Mouse (Mus musculus) myocyte (in vitro differentiated cells): ENCODE data around the gene Mrps16. TPM values are rescaled to one million over a fixed set of nuclear protein-coding genes. Genes with fewer than 3 reads are reported as not detected.

Experiments used
- H3K27me3 ChIP-seq: one replicate; pipeline ENCODE4 v1.6.1; 2011; ENCODE audit not compliant: control insufficient read depth, insufficient read depth, insufficient read length
- H3K36me3 ChIP-seq: one replicate; pipeline ENCODE4 v1.6.1; 2011; ENCODE audit not compliant: control insufficient read depth, insufficient read depth
- H3K4me2 ChIP-seq: one replicate; pipeline ENCODE4 v1.6.1; 2011; ENCODE audit warnings: low read depth, control low read depth
- H3K4me3 ChIP-seq: one replicate; pipeline ENCODE4 v1.5.1; 2011; ENCODE audit warnings: mild to moderate bottlenecking, control low read depth, moderate library complexity
- H3K79me2 ChIP-seq: one replicate; pipeline ENCODE4 v1.6.1; 2011; ENCODE audit not compliant: control insufficient read depth, insufficient read depth
- H3ac ChIP-seq: one replicate; pipeline ENCODE4 v1.6.1; 2011; ENCODE audit not compliant: control insufficient read depth, insufficient read length
- CEBPB ChIP-seq: IDR thresholded peaks from 2 replicates; pipeline ENCODE4 v1.6.1; 2011; ENCODE audit warnings: mild to moderate bottlenecking, moderate library complexity; ENCODE audit not compliant: poor library complexity, insufficient read depth, severe bottlenecking
- E2F4 ChIP-seq: IDR thresholded peaks from one replicate; pipeline ENCODE4 v1.6.1; 2011; ENCODE audit warnings: mild to moderate bottlenecking, control low read depth, moderate library complexity; ENCODE audit not compliant: insufficient read depth
- MAX ChIP-seq: IDR thresholded peaks from one replicate; pipeline ENCODE4 v1.6.1; 2011; ENCODE audit warnings: low read depth, mild to moderate bottlenecking, control low read depth
- MYOD1 ChIP-seq, 3 experiments: IDR thresholded peaks; one replicate each; pipeline ENCODE4 v1.6.1; 2011; ENCODE audit warnings: control low read depth in 2 of 3, low read depth in 2 of 3, mild to moderate bottlenecking in 2 of 3, moderate library complexity in 1 of 3; ENCODE audit not compliant: insufficient read length in 2 of 3, control insufficient read depth in 1 of 3
- MYOG ChIP-seq, 3 experiments: IDR thresholded peaks; one replicate each; pipeline ENCODE4 v1.6.1; 2011; ENCODE audit warnings: control low read depth in 2 of 3, low read depth in 2 of 3, mild to moderate bottlenecking in 2 of 3; ENCODE audit not compliant: insufficient read length in 2 of 3, control insufficient read depth in 1 of 3, insufficient read depth in 1 of 3
- POLR2A ChIP-seq: IDR thresholded peaks from one replicate; pipeline ENCODE4 v1.6.1; 2011; ENCODE audit warnings: low read depth, mild to moderate bottlenecking, control low read depth, moderate library complexity; ENCODE audit not compliant: insufficient read length
- POLR2AphosphoS2 ChIP-seq: IDR thresholded peaks from one replicate; pipeline ENCODE4 v1.6.1; 2011; ENCODE audit warnings: low read depth, control low read depth; ENCODE audit not compliant: insufficient read length
- REST ChIP-seq: IDR thresholded peaks from one replicate; pipeline ENCODE4 v1.6.1; 2011; ENCODE audit warnings: mild to moderate bottlenecking, control low read depth, moderate library complexity; ENCODE audit not compliant: insufficient read depth, insufficient read length
- SRF ChIP-seq: IDR thresholded peaks from one replicate; pipeline ENCODE4 v1.6.1; 2011; ENCODE audit warnings: low read depth; ENCODE audit not compliant: control insufficient read depth, insufficient read length
- TCF12 ChIP-seq: IDR thresholded peaks from one replicate; pipeline ENCODE4 v1.6.1; 2011; ENCODE audit warnings: mild to moderate bottlenecking, control low read depth; ENCODE audit not compliant: poor library complexity, insufficient read depth, severe bottlenecking
- TCF3 ChIP-seq: IDR thresholded peaks from one replicate; pipeline ENCODE4 v1.6.1; 2011; ENCODE audit warnings: low read depth, control low read depth; ENCODE audit not compliant: insufficient read length
- USF1 ChIP-seq: IDR thresholded peaks from one replicate; pipeline ENCODE4 v1.6.1; 2011; ENCODE audit warnings: low read depth, mild to moderate bottlenecking, control low read depth, moderate library complexity
- polyA plus RNA-seq: library from polyadenylated mRNA; unstranded; fragments of >200 nt; fragmentation: generic; extraction: Trizol; gene quantifications from one replicate; pipeline ENCODE4 v1.2.1, GENCODE M21; 2012; ENCODE audit warnings: missing spikeins

Gene Mrps16
- polyA plus RNA-seq, 1 experiment = 70.1 TPM

DNA sequence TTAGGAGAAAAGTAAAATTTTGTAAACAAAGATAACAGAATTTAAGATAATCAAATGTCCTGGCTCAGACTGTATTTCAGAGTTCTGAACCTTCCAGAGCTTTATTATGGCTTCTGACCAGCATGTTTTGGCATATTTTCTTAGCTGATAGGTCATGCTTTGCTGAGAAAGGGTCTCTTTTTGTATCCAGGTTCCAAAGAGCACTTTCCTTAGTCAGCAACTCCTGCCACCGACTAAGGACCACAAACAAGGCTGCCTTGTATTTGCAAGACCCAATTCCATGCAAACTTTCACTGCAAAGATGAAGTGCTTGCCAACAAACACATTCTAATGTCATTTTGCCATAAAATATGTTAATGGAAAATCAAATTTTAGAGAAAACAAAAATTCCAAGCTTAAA is 36.4 kb upstream of the Mrps16 start:
- Histone ChIP-seq H3K4me3 (no peak overlapping the region), H3K27me3 (no peaks in the 10 kb centered on the region), H3K79me2 (no peaks in the 10 kb centered on the region), H3K36me3 (no peaks in the 10 kb centered on the region), H3ac (no peak overlapping the region), H3K4me2 (no peak overlapping the region)
- no peak for TF ChIP-seq REST
- no peak for TF ChIP-seq E2F4
- TF ChIP-seq MYOG (IDR thresholded peaks at IDR 0.05; ENCODE audit: control insufficient read depth in 1 of 3, insufficient read depth in 1 of 3, insufficient read length in 2 of 3, low read depth in 2 of 3) = no peak
- no peak for TF ChIP-seq TCF12
- no peak for TF ChIP-seq USF1
- TF ChIP-seq SRF = no peak
- no peak for TF ChIP-seq POLR2AphosphoS2
- TF ChIP-seq TCF3 = no peak
- TF ChIP-seq MYOD1 (IDR thresholded peaks at IDR 0.05; ENCODE audit: control insufficient read depth in 1 of 3, insufficient read length in 2 of 3, low read depth in 2 of 3) = no peak
- TF ChIP-seq MAX = no peak
- no peak for TF ChIP-seq POLR2A
- no peak for TF ChIP-seq CEBPB

- Histone ChIP-seq H3K27me3 (no peaks in the 10 kb centered on the region), H3K79me2 (no peaks in the 10 kb centered on the region), H3ac (no peak overlapping the region), H3K4me3 (no peak overlapping the region), H3K36me3 (no peaks in the 10 kb centered on the region), H3K4me2 (no peak overlapping the region)
- no peak for TF ChIP-seq MYOG (IDR thresholded peaks at IDR 0.05; ENCODE audit: control insufficient read depth in 1 of 3, insufficient read depth in 1 of 3, insufficient read length in 2 of 3, low read depth in 2 of 3)
- no peak for TF ChIP-seq REST
- TF ChIP-seq MYOD1 (IDR thresholded peaks at IDR 0.05; ENCODE audit: control insufficient read depth in 1 of 3, insufficient read length in 2 of 3, low read depth in 2 of 3) = no peak
- no peak for TF ChIP-seq TCF12
- no peak for TF ChIP-seq USF1
- no peak for TF ChIP-seq SRF
- no peak for TF ChIP-seq CEBPB
- no peak for TF ChIP-seq MAX
- TF ChIP-seq POLR2AphosphoS2 = no peak
These were observed 35.2 kb upstream of the Mrps16 start for GRCm38 (mm10) chr14:20428593-20428992.

DNA sequence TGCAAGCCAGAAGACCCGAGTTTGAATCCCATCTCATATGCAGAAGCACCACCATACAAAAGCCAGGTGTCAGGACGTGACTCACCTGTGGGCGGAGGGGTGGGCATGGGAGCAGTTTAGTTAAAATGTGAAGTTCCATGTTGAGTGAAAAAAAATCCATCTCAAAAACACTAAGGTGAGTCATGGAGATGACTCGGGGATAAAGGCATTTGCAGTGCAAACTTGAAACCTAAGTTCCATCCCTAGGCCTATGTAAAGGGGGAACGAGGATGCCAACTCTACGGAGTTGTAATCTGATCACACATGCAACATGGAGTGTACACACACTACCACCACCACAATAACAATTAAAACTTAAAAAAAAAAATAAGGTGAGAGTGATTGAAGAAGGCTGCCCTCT is 29.6 kb upstream of the Mrps16 start:
- H3K4me3 ChIP-seq = no peak overlapping the region
- TF ChIP-seq SRF = no peak
- no peak for TF ChIP-seq MYOD1 (IDR thresholded peaks at IDR 0.05; ENCODE audit: control insufficient read depth in 1 of 3, insufficient read length in 2 of 3, low read depth in 2 of 3)
- TF ChIP-seq POLR2AphosphoS2 = no peak
- no peak for TF ChIP-seq MYOG (IDR thresholded peaks at IDR 0.05; ENCODE audit: control insufficient read depth in 1 of 3, insufficient read depth in 1 of 3, insufficient read length in 2 of 3, low read depth in 2 of 3)
- no peak for TF ChIP-seq E2F4
- no peak for TF ChIP-seq REST
- no peak for TF ChIP-seq USF1
- TF ChIP-seq MAX = no peak
- no peak for TF ChIP-seq POLR2A
- TF ChIP-seq TCF12 = no peak

DNA sequence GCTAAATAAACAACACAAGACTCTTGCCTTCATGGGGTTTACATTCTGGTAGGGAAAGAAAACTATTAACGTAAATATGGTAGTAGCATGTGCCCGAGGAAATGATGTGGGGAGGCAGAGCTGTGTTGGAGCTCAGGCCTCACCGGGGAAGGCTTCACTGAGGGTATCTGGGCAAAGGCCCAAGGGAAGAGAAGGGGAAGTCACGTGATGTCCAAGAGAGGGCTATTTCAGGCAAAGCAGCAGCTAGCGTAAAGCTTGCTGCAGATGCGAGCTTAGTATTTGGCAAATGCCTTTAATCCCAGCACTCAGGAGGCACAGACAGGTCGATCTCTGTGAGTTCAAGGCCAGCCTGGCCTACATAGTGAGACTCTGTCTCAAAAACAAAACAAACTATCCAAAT is 28.8 kb upstream of the Mrps16 start:
- H3K36me3 ChIP-seq = no peaks in the 10 kb centered on the region
- H3K4me3 ChIP-seq = no peak overlapping the region
- H3K79me2 ChIP-seq = no peaks in the 10 kb centered on the region
- no peaks in the 10 kb centered on the region for H3K27me3 ChIP-seq
- no peak overlapping the region for H3K4me2 ChIP-seq
- TF ChIP-seq MAX = no peak
- TF ChIP-seq POLR2A = no peak
- TF ChIP-seq E2F4 = no peak
- TF ChIP-seq POLR2AphosphoS2 = no peak
- no peak for TF ChIP-seq TCF3
- TF ChIP-seq SRF = no peak
- TF ChIP-seq CEBPB = no peak
- no peak for TF ChIP-seq REST
- no peak for TF ChIP-seq TCF12
- no peak for TF ChIP-seq MYOD1 (IDR thresholded peaks at IDR 0.05; ENCODE audit: control insufficient read depth in 1 of 3, insufficient read length in 2 of 3, low read depth in 2 of 3)
- TF ChIP-seq MYOG (IDR thresholded peaks at IDR 0.05; ENCODE audit: control insufficient read depth in 1 of 3, insufficient read depth in 1 of 3, insufficient read length in 2 of 3, low read depth in 2 of 3) = no peak
- no peak for TF ChIP-seq USF1
- no peak overlapping the region for H3ac ChIP-seq

More for the DNA sequence above, 29.6 kb upstream of the Mrps16 start:
- Histone ChIP-seq H3K4me2 (no peak overlapping the region), H3ac (no peak overlapping the region), H3K79me2 (no peaks in the 10 kb centered on the region), H3K27me3 (no peaks in the 10 kb centered on the region), H3K36me3 (no peaks in the 10 kb centered on the region)

DNA sequence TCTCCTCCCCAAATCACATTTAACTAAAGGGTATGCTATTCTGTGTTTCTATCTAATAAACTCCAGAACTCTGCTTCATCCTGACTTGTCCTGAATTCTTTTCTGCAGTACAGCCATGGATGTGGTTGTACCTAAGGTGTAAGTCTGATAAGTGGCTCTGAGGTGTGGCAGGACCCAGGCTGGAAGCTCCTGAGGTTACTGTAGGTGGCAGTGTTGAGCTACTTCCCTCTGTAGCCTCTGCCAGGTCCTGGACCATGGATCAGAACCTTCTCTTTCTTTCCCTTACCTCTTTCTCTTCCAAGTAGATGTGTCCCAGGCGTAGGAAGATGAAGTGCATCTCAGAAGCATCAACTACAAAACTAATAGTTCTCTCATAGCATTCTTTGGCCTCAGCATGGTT is 6.6 kb upstream of the Mrps16 start:
- Histone ChIP-seq H3K27me3 (no peaks in the 10 kb centered on the region), H3K4me3 (no peak overlapping the region), H3K36me3 (no peaks in the 10 kb centered on the region), H3K79me2 (no peaks in the 10 kb centered on the region), H3ac (no peak overlapping the region), H3K4me2 (no peak overlapping the region)
- TF ChIP-seq E2F4 (no peak), POLR2AphosphoS2 (no peak), MYOD1 (IDR thresholded peaks at IDR 0.05; ENCODE audit: control insufficient read depth in 1 of 3, insufficient read length in 2 of 3, low read depth in 2 of 3) (no peak), POLR2A (no peak), MAX (no peak), TCF3 (no peak), TCF12 (no peak), MYOG (IDR thresholded peaks at IDR 0.05; ENCODE audit: control insufficient read depth in 1 of 3, insufficient read depth in 1 of 3, insufficient read length in 2 of 3, low read depth in 2 of 3) (no peak), SRF (no peak), USF1 (no peak)
